Mouse (Mus musculus): Measurements from ENCODE around the gene P2rx4. TPM values are rescaled to one million over a fixed set of nuclear protein-coding genes. Genes with fewer than 3 reads are reported as not detected.

The P2rx4 gene
- polyA plus RNA-seq, 1 experiment = 0.03 TPM

DNA sequence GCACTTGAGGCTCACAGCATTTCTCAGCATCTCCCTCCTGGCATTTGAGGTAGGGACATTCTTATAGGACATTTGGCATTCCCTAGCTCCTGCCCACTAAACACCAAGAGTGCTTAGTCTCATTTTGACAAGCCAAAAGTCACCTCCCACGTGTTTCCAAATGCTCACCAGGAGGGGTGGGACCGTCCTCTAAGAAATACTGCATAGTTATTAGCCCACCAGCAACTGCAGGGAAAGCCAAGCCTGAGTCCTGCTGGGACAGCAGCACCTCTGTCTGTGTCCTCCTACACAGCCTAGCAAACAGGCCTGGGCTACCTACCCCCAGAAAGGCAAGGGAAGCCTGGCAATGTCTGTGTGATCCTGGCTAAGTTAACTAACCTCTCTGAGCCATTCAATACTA is 70.0 kb downstream of the P2rx4 start:
- Histone ChIP-seq H3K9me3 (ENCODE audit: control insufficient read depth, low read length) (peaks cover 2% of the 10 kb centered on the region; the same call in 1 of the 2 replicates), H3K4me1 (ENCODE audit: control insufficient read depth) (peaks cover 64% of the 10 kb centered on the region), H3K27me3 (ENCODE audit: control insufficient read depth) (peaks cover 12% of the 10 kb centered on the region), H3K36me3 (ENCODE audit: control insufficient read depth) (peaks cover 11% of the 10 kb centered on the region), H3K4me3 (replicated peaks) (no peak overlapping the region)
- no peak for TF ChIP-seq GATA1 (IDR thresholded peaks at IDR 0.05; ENCODE audit: low read length)
- TF ChIP-seq TAL1 (IDR thresholded peaks at IDR 0.05; ENCODE audit: low read length) = no peak

DNA sequence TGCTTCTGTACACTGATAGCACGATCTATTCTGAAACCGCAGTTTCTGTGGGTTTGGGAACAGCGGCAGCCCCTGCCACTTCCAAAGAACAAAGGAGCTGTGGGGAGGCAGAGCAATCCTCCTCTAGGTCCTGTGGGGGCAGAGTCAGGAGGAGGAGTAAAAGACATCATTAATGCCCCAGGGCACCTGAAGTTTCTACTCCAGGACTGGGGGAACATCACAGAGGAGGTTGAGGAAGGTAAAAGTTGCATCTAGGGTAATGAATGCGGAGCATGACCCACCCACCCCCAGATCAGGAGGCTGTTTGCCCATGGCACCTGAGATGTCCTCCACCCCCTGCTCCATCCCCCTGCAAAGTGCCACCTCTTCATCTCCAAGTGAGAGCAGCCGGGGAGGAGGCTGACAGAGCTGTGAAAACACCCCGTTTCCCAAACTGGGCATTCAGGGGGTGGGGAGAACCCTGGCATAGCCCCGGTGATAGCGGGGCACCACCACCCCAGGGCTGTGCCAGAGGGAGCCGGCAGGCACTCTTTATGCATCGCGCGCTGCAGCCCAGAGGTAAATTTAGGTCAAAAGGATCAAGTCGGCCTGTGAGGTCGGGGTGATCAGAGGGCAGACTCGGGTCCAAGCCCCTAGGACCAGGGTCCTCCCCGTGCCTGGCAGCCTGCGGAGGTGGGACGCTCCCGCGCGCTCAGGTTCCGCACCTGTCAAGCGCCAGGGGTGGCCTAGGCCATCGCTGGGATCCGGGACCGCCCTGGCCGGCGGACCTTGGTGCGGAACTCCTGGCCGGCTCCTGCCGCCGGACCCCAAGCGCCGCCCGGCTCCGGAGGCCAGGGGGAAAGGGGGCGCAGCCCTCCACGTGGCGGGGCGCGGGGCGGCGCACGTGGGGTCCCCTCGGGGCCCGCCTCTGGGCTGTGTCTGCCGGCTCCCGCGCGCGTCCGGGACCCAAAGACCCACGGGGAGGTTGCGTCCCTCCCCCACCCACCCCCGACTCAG is 71.2 kb downstream of the P2rx4 start:
- H3K36me3 ChIP-seq (ENCODE audit: control insufficient read depth) = peaks cover 3% of the 10 kb centered on the region
- peak overlapping the region; percentile 69 for H3K4me3 ChIP-seq (replicated peaks)
- peaks cover 2% of the 10 kb centered on the region; the same call in 1 of the 2 replicates for H3K9me3 ChIP-seq (ENCODE audit: control insufficient read depth, low read length)
- peaks cover 61% of the 10 kb centered on the region for H3K4me1 ChIP-seq (ENCODE audit: control insufficient read depth)
- H3K27me3 ChIP-seq (ENCODE audit: control insufficient read depth) = peaks cover 12% of the 10 kb centered on the region
- TF ChIP-seq TAL1 (IDR thresholded peaks at IDR 0.05; ENCODE audit: low read length) (no peak), GATA1 (IDR thresholded peaks at IDR 0.05; ENCODE audit: low read length) (no peak)

Other genes with a start within 250 kb of the P2rx4 start
- 1.3 and 1.4 TPM in 2 replicates for gene Atp2a2, start 205.3 kb upstream of the P2rx4 start, polyA plus RNA-seq (2012)
- not detected in 2 replicates for gene Ift81, start 93.0 kb upstream of the P2rx4 start, polyA plus RNA-seq (2012)
- not detected in 2 replicates for gene P2rx7, start 63.6 kb upstream of the P2rx4 start, polyA plus RNA-seq (2012)
- gene Camkk2, start 71.9 kb downstream of the P2rx4 start, polyA plus RNA-seq (2012) = 2.1 and 2.4 TPM in 2 replicates
- 22.5 and 37.0 TPM in 2 replicates for gene Anapc5, start 113.8 kb downstream of the P2rx4 start, polyA plus RNA-seq (2012)
- 0.64 and 0.77 TPM in 2 replicates for gene Rnf34, start 142.5 kb downstream of the P2rx4 start, polyA plus RNA-seq (2012)